Mouse (Mus musculus): ENCODE results near the gene Pitx2. TPM values are rescaled to one million over a fixed set of nuclear protein-coding genes. Genes with fewer than 3 reads are reported as not detected.

The Pitx2 gene
- polyA plus RNA-seq, 1 experiment = 0.26 TPM

DNA sequence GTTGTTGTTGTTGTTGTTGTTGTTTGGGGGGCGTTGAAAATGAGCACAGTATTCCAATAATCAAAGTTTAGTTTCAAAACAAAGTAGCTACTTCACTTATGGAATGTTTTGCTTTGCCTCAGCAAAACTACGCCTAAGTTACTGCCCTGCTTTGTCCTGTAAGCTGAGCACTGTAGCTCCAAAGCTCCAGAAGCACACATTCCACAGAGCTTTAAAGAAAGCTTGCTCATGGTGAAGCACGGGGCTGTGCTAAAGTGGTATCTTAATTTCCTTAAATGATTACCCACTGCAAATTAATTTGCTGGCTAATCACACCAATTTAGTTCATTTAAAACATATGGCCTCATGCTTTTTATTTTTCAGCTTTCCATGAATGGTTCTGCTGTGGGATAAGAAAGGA, 1.5 kb downstream of the Pitx2 start:
- peaks cover 35% of the 10 kb centered on the region for H3K27me3 ChIP-seq (ENCODE audit: control insufficient read depth, insufficient read depth, low read length)
- WGBS = 19% methylated on average over 3 of the region's 3 CpGs

DNA sequence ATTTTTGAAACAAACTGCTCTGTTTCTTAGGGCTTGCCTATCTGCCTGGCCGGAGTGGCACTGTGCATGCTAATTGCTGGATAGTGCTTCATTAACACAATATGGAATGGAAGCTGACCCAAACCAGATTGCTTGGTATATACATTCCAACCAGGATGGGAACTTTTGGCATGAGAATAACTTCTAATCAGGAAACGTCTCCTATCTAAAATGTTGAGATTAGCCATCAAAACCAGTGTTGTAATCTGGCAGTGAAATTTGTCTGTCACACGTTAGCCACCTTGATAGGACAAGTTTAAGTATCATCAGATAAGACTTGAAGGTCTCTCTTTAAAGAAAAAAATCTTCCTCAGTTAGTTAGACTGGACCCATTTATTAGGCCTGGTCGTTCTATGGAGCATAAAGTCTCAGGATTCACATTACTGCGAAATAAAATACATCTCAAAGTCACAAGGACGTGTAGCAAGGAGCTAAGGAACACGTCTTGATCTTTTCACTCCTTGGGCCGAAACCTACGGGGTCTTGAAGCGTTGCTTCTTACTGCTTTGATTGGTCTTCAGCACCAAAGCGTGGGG, 2.1 kb downstream of the Pitx2 start:
- Histone ChIP-seq H3K4me1 (replicated peaks; ENCODE audit: control insufficient read depth, insufficient read depth, low read length) (no peaks in the 10 kb centered on the region), H3K27me3 (ENCODE audit: control insufficient read depth, insufficient read depth, low read length) (peaks cover 34% of the 10 kb centered on the region), H3K27ac (ENCODE audit: control insufficient read depth, insufficient read depth, low read length) (no peak overlapping the region), H3K4me3 (ENCODE audit: control insufficient read depth, insufficient read depth, low read length) (no peak overlapping the region), H3K36me3 (ENCODE audit: control insufficient read depth, insufficient read depth, low read length) (no peaks in the 10 kb centered on the region)
- TF ChIP-seq CTCF (IDR thresholded peaks at IDR 0.05; ENCODE audit: borderline replicate concordance, control insufficient read depth, extremely low read depth, insufficient read depth, low read length, poor library complexity) (no peak), POLR2A (IDR thresholded peaks at IDR 0.05; ENCODE audit: control insufficient read depth, extremely low read depth, insufficient read depth, low read length, poor library complexity) (no peak)
- WGBS = 18% methylated on average over 11 of the region's 11 CpGs
- DNase-seq = no peak

More for the DNA sequence above, 1.5 kb downstream of the Pitx2 start:
- Histone ChIP-seq H3K27ac (ENCODE audit: control insufficient read depth, insufficient read depth, low read length) (no peak overlapping the region), H3K4me3 (ENCODE audit: control insufficient read depth, insufficient read depth, low read length) (no peak overlapping the region), H3K4me1 (replicated peaks; ENCODE audit: control insufficient read depth, insufficient read depth, low read length) (no peaks in the 10 kb centered on the region), H3K36me3 (ENCODE audit: control insufficient read depth, insufficient read depth, low read length) (no peaks in the 10 kb centered on the region)
- TF ChIP-seq POLR2A (IDR thresholded peaks at IDR 0.05; ENCODE audit: control insufficient read depth, extremely low read depth, insufficient read depth, low read length, poor library complexity) = no peak
- no peak for TF ChIP-seq CTCF (IDR thresholded peaks at IDR 0.05; ENCODE audit: borderline replicate concordance, control insufficient read depth, extremely low read depth, insufficient read depth, low read length, poor library complexity)
- no peak for DNase-seq

DNA sequence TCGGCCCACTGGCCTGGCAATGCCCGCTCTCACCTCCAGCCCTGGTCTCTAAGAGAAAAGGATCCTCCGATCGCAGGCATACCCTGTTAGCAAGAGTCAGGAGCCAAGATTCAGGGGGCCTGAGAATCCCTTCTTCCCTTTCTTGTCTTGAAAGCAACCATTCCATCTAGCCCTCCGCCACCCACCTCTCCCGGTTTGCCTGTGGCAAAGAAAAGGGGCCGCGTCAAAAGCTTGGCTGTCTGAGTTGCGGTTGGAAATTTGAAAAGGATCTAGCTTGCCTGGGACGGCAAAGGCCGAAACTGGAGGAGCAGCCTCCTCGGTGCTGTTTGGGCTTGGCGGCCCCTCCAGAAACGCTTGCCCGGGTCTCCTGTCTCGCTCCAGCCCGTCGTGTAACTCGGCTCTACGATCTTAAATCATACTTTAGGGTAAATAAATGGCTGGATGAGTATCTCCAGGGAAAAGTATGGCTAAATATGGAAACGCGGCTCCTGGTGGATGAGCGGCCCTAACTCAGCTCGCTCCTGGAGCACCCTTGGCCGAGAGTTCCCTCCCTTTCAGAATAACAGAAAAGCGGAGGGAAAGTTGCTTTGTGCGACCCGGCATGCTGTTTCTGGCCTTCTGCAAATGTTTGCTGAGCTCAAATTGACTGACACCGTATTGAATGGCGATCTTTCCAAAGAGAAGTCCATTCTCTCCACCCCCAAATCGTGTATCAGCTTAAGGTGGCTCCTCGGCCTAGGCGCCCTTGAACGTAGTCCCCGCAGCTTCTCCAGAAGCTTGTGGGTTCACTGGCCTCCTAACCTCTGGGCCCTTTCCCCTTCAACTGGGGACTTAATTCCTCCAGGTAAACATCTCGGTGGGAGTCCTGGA, 3.4 kb downstream of the Pitx2 start:
- DNase-seq = no peak
- H3K27ac ChIP-seq (ENCODE audit: control insufficient read depth, insufficient read depth, low read length) = no peak overlapping the region
- peaks cover 45% of the 10 kb centered on the region for H3K27me3 ChIP-seq (ENCODE audit: control insufficient read depth, insufficient read depth, low read length)
- no peaks in the 10 kb centered on the region for H3K36me3 ChIP-seq (ENCODE audit: control insufficient read depth, insufficient read depth, low read length)
- no peak for TF ChIP-seq POLR2A (IDR thresholded peaks at IDR 0.05; ENCODE audit: control insufficient read depth, extremely low read depth, insufficient read depth, low read length, poor library complexity)
- no peak for TF ChIP-seq CTCF (IDR thresholded peaks at IDR 0.05; ENCODE audit: borderline replicate concordance, control insufficient read depth, extremely low read depth, insufficient read depth, low read length, poor library complexity)
- no peak overlapping the region for H3K4me3 ChIP-seq (ENCODE audit: control insufficient read depth, insufficient read depth, low read length)
- 9% methylated on average over 36 of the region's 36 CpGs for WGBS
- no peaks in the 10 kb centered on the region for H3K4me1 ChIP-seq (replicated peaks; ENCODE audit: control insufficient read depth, insufficient read depth, low read length)

DNA sequence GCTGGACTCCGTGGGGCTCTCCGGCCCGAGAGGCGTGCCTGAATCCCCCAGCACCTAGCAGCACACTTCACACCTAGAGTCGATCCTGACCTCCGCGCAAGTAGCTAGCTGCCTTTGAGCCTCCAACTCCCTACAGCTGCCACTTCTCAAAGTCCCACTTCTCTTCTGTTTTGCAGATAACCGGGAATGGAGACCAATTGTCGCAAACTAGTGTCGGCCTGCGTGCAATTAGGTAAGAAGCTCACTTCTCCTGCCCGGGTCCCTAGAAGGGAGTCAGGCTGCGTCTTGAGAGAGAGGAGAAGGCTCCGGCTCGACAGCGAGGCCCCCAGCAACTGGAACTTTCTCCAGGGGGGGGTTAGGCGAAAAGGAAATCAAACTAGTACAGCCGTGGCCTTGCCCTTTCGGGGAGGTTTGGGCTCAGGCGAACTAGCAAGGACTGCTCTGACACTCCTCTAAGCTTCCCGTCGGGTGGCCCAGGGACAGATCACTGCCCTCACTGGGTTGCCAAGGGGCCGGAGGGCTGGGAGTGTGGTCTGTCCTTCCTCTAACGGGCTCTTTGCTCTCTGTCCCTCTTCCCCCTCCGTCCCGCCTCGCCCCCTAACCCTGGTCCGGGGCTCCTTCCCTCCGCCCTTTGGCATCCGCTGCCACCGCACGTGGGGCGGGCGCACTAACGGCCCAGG, 4.2 kb downstream of the Pitx2 start:
- H3K4me3 ChIP-seq (ENCODE audit: control insufficient read depth, insufficient read depth, low read length) = no peak overlapping the region
- no peak for DNase-seq

DNA sequence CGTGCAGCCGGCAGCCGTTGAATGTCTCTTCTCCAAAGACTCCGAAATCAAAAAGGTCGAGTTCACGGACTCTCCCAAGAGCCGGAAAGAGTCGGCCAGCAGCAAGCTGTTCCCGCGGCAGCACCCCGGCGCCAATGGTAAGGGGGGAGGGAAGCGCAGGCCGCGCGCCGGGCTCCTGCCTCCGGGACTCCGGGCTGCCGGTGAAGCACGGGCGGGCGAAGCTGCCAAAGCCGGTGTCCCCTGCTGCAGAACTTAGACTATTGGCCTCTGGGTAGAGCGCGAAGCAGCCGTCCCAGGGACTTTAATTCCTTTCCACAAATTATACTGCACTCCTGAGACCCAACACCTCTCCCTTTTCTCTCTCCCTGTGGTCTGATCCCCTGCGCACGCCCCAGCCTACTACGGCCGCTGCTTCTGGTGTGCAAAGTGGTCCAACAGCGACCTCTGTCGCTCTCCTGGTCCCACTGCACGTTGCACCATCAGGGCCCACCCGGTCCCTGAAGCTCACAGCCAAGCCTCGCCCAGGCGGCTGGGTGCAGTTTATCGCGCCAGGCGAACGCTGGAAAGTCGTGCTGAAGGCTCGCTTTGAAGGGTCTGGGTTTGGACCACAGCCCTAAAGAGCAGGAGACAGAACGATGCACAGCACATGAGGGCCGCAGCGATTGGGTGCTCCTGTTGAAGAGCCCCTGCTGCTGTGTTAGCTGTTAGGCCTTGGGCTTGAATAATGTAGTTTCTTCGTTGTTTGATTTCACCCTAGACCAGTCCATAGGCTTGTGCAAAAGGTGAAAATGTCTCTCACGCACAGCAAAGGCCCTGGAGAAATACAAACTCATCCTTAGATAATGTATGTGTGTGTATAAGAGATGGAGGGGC, 5.0 kb downstream of the Pitx2 start:
- no peaks in the 10 kb centered on the region for H3K36me3 ChIP-seq (ENCODE audit: control insufficient read depth, insufficient read depth, low read length)
- WGBS = 3% methylated on average over 48 of the region's 48 CpGs
- H3K27me3 ChIP-seq (ENCODE audit: control insufficient read depth, insufficient read depth, low read length) = peaks cover 48% of the 10 kb centered on the region
- no peak overlapping the region for H3K4me3 ChIP-seq (ENCODE audit: control insufficient read depth, insufficient read depth, low read length)
- DNase-seq = peak; percentile 22
- TF ChIP-seq POLR2A (IDR thresholded peaks at IDR 0.05; ENCODE audit: control insufficient read depth, extremely low read depth, insufficient read depth, low read length, poor library complexity) = no peak
- TF ChIP-seq CTCF (IDR thresholded peaks at IDR 0.05; ENCODE audit: borderline replicate concordance, control insufficient read depth, extremely low read depth, insufficient read depth, low read length, poor library complexity) = peak; percentile 61; the same call in 1 of the 2 replicates
- H3K4me1 ChIP-seq (replicated peaks; ENCODE audit: control insufficient read depth, insufficient read depth, low read length) = no peaks in the 10 kb centered on the region
- H3K27ac ChIP-seq (ENCODE audit: control insufficient read depth, insufficient read depth, low read length) = no peak overlapping the region

More for the DNA sequence above, 4.2 kb downstream of the Pitx2 start:
- 6% methylated on average over 35 of the region's 35 CpGs for WGBS
- peaks cover 47% of the 10 kb centered on the region for H3K27me3 ChIP-seq (ENCODE audit: control insufficient read depth, insufficient read depth, low read length)
- H3K36me3 ChIP-seq (ENCODE audit: control insufficient read depth, insufficient read depth, low read length) = no peaks in the 10 kb centered on the region
- H3K27ac ChIP-seq (ENCODE audit: control insufficient read depth, insufficient read depth, low read length) = no peak overlapping the region
- no peak for TF ChIP-seq POLR2A (IDR thresholded peaks at IDR 0.05; ENCODE audit: control insufficient read depth, extremely low read depth, insufficient read depth, low read length, poor library complexity)
- TF ChIP-seq CTCF (IDR thresholded peaks at IDR 0.05; ENCODE audit: borderline replicate concordance, control insufficient read depth, extremely low read depth, insufficient read depth, low read length, poor library complexity) = no peak
- H3K4me1 ChIP-seq (replicated peaks; ENCODE audit: control insufficient read depth, insufficient read depth, low read length) = no peaks in the 10 kb centered on the region
